Mouse (Mus musculus) liver, adult 2 months (tissue): ENCODE results near the gene Cd160. TPM values are rescaled to one million over a fixed set of nuclear protein-coding genes. Genes with fewer than 3 reads are reported as not detected.

ENCODE experiments used
- DNase-seq: peaks from one replicate; pipeline ENCODE4 v3.0.0-alpha.2; 2011; ENCODE audit warnings: low read depth, low spot score; ENCODE audit errors: extremely low read depth
- H3K27ac ChIP-seq: fragments of 200-500 bp; replicated peaks from 2 replicates; pipeline ENCODE4 v1.5.1; 2012; ENCODE audit warnings: low read depth, mild to moderate bottlenecking, control low read depth, inconsistent platforms, low read length; ENCODE audit not compliant: insufficient read depth
- H3K27me3 ChIP-seq: fragments of 200-500 bp; 2 replicates; pipeline ENCODE4 v1.6.1; 2012; ENCODE audit warnings: mild to moderate bottlenecking, moderate library complexity, low read length, inconsistent platforms; ENCODE audit not compliant: control insufficient read depth, insufficient read depth
- H3K36me3 ChIP-seq: fragments of 200-500 bp; 2 replicates; pipeline ENCODE4 v1.6.1; 2012; ENCODE audit warnings: low read length, inconsistent platforms; ENCODE audit not compliant: control insufficient read depth, insufficient read depth
- H3K4me1 ChIP-seq: fragments of 200-500 bp; 2 replicates; pipeline ENCODE4 v1.6.1; 2011; ENCODE audit warnings: low read length; ENCODE audit not compliant: control insufficient read depth, insufficient read depth
- H3K4me3 ChIP-seq: fragments of 200-500 bp; 2 replicates; pipeline ENCODE4 v1.5.1; 2011; ENCODE audit warnings: low read depth, mild to moderate bottlenecking, control low read depth, low read length, moderate library complexity; ENCODE audit not compliant: insufficient read depth
- H3K79me2 ChIP-seq: fragments of 200-500 bp; 2 replicates; pipeline ENCODE4 v1.6.1; 2012; ENCODE audit warnings: inconsistent platforms, mild to moderate bottlenecking, low read length, moderate library complexity; ENCODE audit not compliant: control insufficient read depth, insufficient read depth
- H3K9ac ChIP-seq: fragments of 200-500 bp; 2 replicates; pipeline ENCODE4 v1.6.1; 2012; ENCODE audit warnings: low read depth, mild to moderate bottlenecking, control low read depth, inconsistent platforms, low read length
- CTCF ChIP-seq: fragments of 200-500 bp; IDR thresholded peaks from 2 replicates; pipeline ENCODE4 v1.5.1; 2011; ENCODE audit warnings: low read depth, low read length, control low read depth
- POLR2A ChIP-seq: fragments of 200-500 bp; IDR thresholded peaks from 2 replicates; pipeline ENCODE4 v1.6.1; 2011; ENCODE audit warnings: low read length, control low read depth; ENCODE audit not compliant: insufficient read depth; ENCODE audit errors: extremely low read depth
- WGBS: fragments of 180-500 bp; shearing (Covaris S2); methylation state at CpG from one replicate; pipeline ENCODE4 v1.1.7; 2018; 5-methylcytosine and 5-hydroxymethylcytosine counted together
- polyA plus RNA-seq: library from polyadenylated mRNA; depleted of rRNA; stranded (reverse); fragments of >200 nt; gene quantifications from 2 replicates; pipeline ENCODE4 v1.2.3, GENCODE M21; 2012
- total RNA-seq: library from RNA; depleted of rRNA; stranded (reverse); fragments of >200 nt; gene quantifications from 2 replicates; pipeline ENCODE4 v1.2.3, GENCODE M21; 2014

Gene Cd160
- total and polyA plus RNA-seq, 2 experiments: 0.22 to 0.37 TPM

- no peak overlapping the region for H3K4me3 ChIP-seq
- peaks cover 13% of the 10 kb centered on the region; the same call in 1 of the 2 replicates for H3K79me2 ChIP-seq
- H3K4me1 ChIP-seq: peaks cover 11% of the 10 kb centered on the region; the same call in 1 of the 2 replicates
- no peaks in the 10 kb centered on the region for H3K36me3 ChIP-seq
- WGBS: 85% methylated on average over 15 of the region's 15 CpGs
- H3K27me3 ChIP-seq: no peaks in the 10 kb centered on the region
- TF ChIP-seq POLR2A (no peak), CTCF (no peak)
- H3K27ac ChIP-seq: no peak overlapping the region
- DNase-seq: no peak
- H3K9ac ChIP-seq: no peak overlapping the region
Measured at GRCm38 (mm10) chr3:96828308-96828864, 765 bp downstream of the Cd160 start.

- Histone ChIP-seq H3K4me1 (peaks cover 7% of the 10 kb centered on the region; the same call in 1 of the 2 replicates), H3K27me3 (no peaks in the 10 kb centered on the region), H3K9ac (no peak overlapping the region), H3K36me3 (no peaks in the 10 kb centered on the region), H3K27ac (no peak overlapping the region), H3K4me3 (no peak overlapping the region), H3K79me2 (peaks cover 3% of the 10 kb centered on the region; the same call in 1 of the 2 replicates)
- TF ChIP-seq POLR2A (no peak), CTCF (no peak)
- DNase-seq: no peak
- WGBS: 70% methylated on average over 11 of the region's 11 CpGs
Measured at GRCm38 (mm10) chr3:96825261-96825660, 3.9 kb downstream of the Cd160 start.

- no peak for TF ChIP-seq POLR2A
- TF ChIP-seq CTCF: no peak
- H3K4me1 ChIP-seq: peaks cover 11% of the 10 kb centered on the region
- no peaks in the 10 kb centered on the region for H3K36me3 ChIP-seq
- H3K9ac ChIP-seq: no peak overlapping the region
- H3K27me3 ChIP-seq: no peaks in the 10 kb centered on the region
- no peak for DNase-seq
- no peak overlapping the region for H3K27ac ChIP-seq
- WGBS: 91% methylated on average over 12 of the region's 12 CpGs
- no peaks in the 10 kb centered on the region for H3K79me2 ChIP-seq
- H3K4me3 ChIP-seq: no peak overlapping the region
Measured at GRCm38 (mm10) chr3:96824614-96825013, 4.5 kb downstream of the Cd160 start.

- H3K27ac ChIP-seq: no peak overlapping the region
- TF ChIP-seq CTCF: no peak
- no peak for TF ChIP-seq POLR2A
- DNase-seq: no peak
- no peaks in the 10 kb centered on the region for H3K27me3 ChIP-seq
- no peaks in the 10 kb centered on the region for H3K79me2 ChIP-seq
- H3K4me3 ChIP-seq: no peak overlapping the region
- WGBS: 76% methylated on average over 3 of the region's 3 CpGs
- H3K9ac ChIP-seq: no peak overlapping the region
- no peaks in the 10 kb centered on the region for H3K36me3 ChIP-seq
- H3K4me1 ChIP-seq: peaks cover 10% of the 10 kb centered on the region
Measured at GRCm38 (mm10) chr3:96823701-96824100, 5.5 kb downstream of the Cd160 start.

DNA sequence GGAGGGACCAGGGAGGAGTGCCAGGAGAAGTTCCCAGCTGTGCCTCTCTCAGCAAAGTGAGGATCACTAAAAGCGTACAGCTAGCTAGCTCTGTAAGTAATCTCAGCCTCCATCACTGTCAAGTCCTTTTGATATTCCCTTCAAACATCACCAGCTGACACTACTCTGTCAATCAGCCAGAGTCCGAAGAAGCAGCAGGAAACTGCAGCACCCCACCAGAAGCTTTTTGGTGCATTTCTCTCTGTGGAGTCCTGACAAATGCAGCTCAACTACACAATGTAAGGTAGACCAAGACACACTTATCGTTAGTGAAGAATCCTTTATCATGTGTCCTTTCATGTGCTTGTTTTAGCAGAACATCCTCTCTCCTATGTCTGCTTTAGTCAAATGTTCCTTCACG is 7.6 kb downstream of the Cd160 start:
- Histone ChIP-seq H3K27me3 (no peaks in the 10 kb centered on the region), H3K36me3 (no peaks in the 10 kb centered on the region), H3K4me3 (no peak overlapping the region), H3K79me2 (no peaks in the 10 kb centered on the region), H3K9ac (no peak overlapping the region), H3K4me1 (peaks cover 10% of the 10 kb centered on the region), H3K27ac (no peak overlapping the region)
- no peak for DNase-seq
- 98% methylated on average over 4 of the region's 4 CpGs for whole genome bisulfite sequencing
- TF ChIP-seq POLR2A (no peak), CTCF (no peak)

- WGBS: 59% methylated on average over 6 of the region's 6 CpGs
- no peaks in the 10 kb centered on the region for H3K27me3 ChIP-seq
- TF ChIP-seq CTCF (no peak), POLR2A (no peak)
- H3K9ac ChIP-seq: no peak overlapping the region
- no peak overlapping the region for H3K4me3 ChIP-seq
- H3K4me1 ChIP-seq: peaks cover 10% of the 10 kb centered on the region
- H3K36me3 ChIP-seq: no peaks in the 10 kb centered on the region
- peak; percentile 67 for DNase-seq
- no peaks in the 10 kb centered on the region for H3K79me2 ChIP-seq
- H3K27ac ChIP-seq: 0 out of 2 replicates have a peak overlapping the region, but pooled peaks have one; percentile 7
Measured at GRCm38 (mm10) chr3:96820116-96820915, 8.8 kb downstream of the Cd160 start.
